Mouse (Mus musculus) bone marrow, adult 2 months (tissue): ENCODE results near the gene Oaf. TPM values are rescaled to one million over a fixed set of nuclear protein-coding genes. Genes with fewer than 3 reads are reported as not detected.

ENCODE experiments used
- H3K27ac ChIP-seq: fragments of 200-500 bp; 2 replicates; pipeline ENCODE4 v1.5.1; 2012; ENCODE audit warnings: low read depth, mild to moderate bottlenecking, control low read depth, inconsistent platforms, low read length; ENCODE audit not compliant: control insufficient read depth, poor library complexity, insufficient read depth
- H3K4me1 ChIP-seq: fragments of 200-500 bp; 2 replicates; pipeline ENCODE4 v1.6.1; 2011; ENCODE audit warnings: low read length; ENCODE audit not compliant: control insufficient read depth, insufficient read depth
- H3K4me3 ChIP-seq: fragments of 200-500 bp; replicated peaks from 2 replicates; pipeline ENCODE3; 2011; ENCODE audit warnings: mild to moderate bottlenecking, low read depth, low read length, control low read depth; ENCODE audit not compliant: control insufficient read depth
- CTCF ChIP-seq: fragments of 200-500 bp; IDR thresholded peaks from 2 replicates; pipeline ENCODE4 v1.5.1; 2011; ENCODE audit warnings: low read length, control low read depth; ENCODE audit not compliant: control insufficient read depth, insufficient read depth
- POLR2A ChIP-seq: fragments of 200-500 bp; IDR thresholded peaks from 2 replicates; pipeline ENCODE4 v1.6.1; 2011; ENCODE audit warnings: low read depth, mild to moderate bottlenecking, control low read depth, low read length, borderline replicate concordance; ENCODE audit not compliant: control insufficient read depth
- whole genome bisulfite sequencing: fragments of 180-500 bp; shearing (Covaris S2); methylation state at CpG from one replicate; pipeline ENCODE4 v1.1.7; 2018; 5-methylcytosine and 5-hydroxymethylcytosine counted together
- polyA plus RNA-seq: library from polyadenylated mRNA; stranded (reverse); fragments of >200 nt; gene quantifications from 2 replicates; pipeline ENCODE4 v1.2.4, GENCODE M21; 2011; ENCODE audit warnings: low replicate concordance; ENCODE audit not compliant: missing spikeins, insufficient read depth, insufficient read length

Oaf gene
- polyA plus RNA-seq, 1 experiment: 15.8 TPM

GRCm38 (mm10) chr9:43191561-43191960 is 48.1 kb downstream of the Oaf start:
- TF ChIP-seq POLR2A (no peak), CTCF (no peak)
- H3K4me1 ChIP-seq: no peaks in the 10 kb centered on the region
- no peak overlapping the region for H3K27ac ChIP-seq
- WGBS: 38% methylated on average over 4 of the region's 4 CpGs
- H3K4me3 ChIP-seq: no peak overlapping the region

GRCm38 (mm10) chr9:43189021-43189356 is 50.7 kb downstream of the Oaf start:
- TF ChIP-seq CTCF: no peak
- TF ChIP-seq POLR2A: no peak
- Histone ChIP-seq H3K4me3 (no peak overlapping the region), H3K4me1 (no peaks in the 10 kb centered on the region), H3K27ac (no peak overlapping the region)
- 57% methylated on average over 3 of the region's 3 CpGs for WGBS

- Histone ChIP-seq H3K4me1 (no peaks in the 10 kb centered on the region), H3K4me3 (no peak overlapping the region), H3K27ac (no peak overlapping the region)
- TF ChIP-seq POLR2A (no peak), CTCF (no peak)
- 80% methylated on average over 12 of the region's 12 CpGs for WGBS
These were observed 51.2 kb downstream of the Oaf start for GRCm38 (mm10) chr9:43188309-43189020.

DNA sequence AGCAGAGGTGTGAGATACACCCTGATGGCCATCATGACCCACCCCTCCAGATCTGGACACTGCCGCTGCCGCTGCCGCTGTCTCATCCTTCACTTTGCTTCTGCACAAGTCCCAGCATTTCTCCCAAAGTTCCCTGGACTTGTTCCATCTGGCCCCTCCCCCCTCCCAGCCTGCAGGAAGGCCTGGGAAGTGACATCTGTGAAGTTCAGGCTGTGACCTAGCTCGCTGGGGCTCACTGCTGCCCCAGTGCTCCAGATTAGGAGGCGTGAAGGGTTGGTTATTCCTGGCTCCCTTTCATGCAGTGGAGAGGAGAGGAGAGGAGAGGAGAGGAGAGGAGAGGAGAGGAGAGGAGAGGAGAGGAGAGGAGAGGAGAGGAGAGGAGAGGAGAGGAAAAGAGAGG is 60.1 kb downstream of the Oaf start:
- no peaks in the 10 kb centered on the region for H3K4me1 ChIP-seq
- no peak overlapping the region for H3K4me3 ChIP-seq
- TF ChIP-seq POLR2A (no peak), CTCF (no peak)
- WGBS: 70% methylated on average over 5 of the region's 5 CpGs
- no peak overlapping the region for H3K27ac ChIP-seq

DNA sequence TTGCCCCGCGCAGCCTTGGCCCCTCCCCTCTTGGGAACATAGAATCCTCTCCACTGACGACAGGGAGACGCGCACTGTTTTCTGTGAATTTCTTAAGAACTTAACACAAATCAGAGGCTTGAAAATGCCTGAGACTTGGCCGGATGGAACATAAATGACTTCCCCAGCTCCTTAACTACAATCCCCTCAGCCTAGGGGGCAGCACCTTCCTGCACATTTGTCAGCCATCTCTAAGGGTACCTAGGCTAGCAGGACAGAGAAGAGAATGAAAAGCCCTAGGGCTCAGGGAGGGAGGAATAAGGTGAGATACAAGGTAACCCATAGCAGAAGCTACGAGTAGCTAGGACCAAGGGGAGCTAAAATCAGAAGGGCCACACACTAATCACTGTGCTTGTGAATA is 61.5 kb downstream of the Oaf start:
- no peak overlapping the region for H3K4me3 ChIP-seq
- H3K4me1 ChIP-seq: no peaks in the 10 kb centered on the region
- H3K27ac ChIP-seq: no peak overlapping the region
- 66% methylated on average over 7 of the region's 7 CpGs for WGBS
- TF ChIP-seq POLR2A: no peak

Other genes with a start within 250 kb of the Oaf start
- gene Arhgef12, start 132.7 kb downstream of the Oaf start, polyA plus RNA-seq: 21.1 and 29.7 TPM in 2 replicates
- gene Tmem136, start 123.3 kb downstream of the Oaf start, polyA plus RNA-seq: 2.1 TPM in 1 of 2 replicates, not detected in the other
- 0.77 TPM in 1 of 2 replicates, not detected in the other for gene Pou2f3, start 29.5 kb downstream of the Oaf start, polyA plus RNA-seq
- gene Trim29, start 70.9 kb upstream of the Oaf start, polyA plus RNA-seq: not detected in 2 replicates